Mouse (Mus musculus): ENCODE results near the gene Taar9. TPM values are rescaled to one million over a fixed set of nuclear protein-coding genes. Genes with fewer than 3 reads are reported as not detected.
"Not testable (repeated sequence)": the region's sequence is repeated elsewhere in the genome, so short reads cannot be mapped to it uniquely, and the experiment has no call there.

Gene Taar9
- not detected in 2 replicates for polyA plus RNA-seq (2011; ENCODE audit: insufficient read length, low read depth, missing spikeins)

DNA sequence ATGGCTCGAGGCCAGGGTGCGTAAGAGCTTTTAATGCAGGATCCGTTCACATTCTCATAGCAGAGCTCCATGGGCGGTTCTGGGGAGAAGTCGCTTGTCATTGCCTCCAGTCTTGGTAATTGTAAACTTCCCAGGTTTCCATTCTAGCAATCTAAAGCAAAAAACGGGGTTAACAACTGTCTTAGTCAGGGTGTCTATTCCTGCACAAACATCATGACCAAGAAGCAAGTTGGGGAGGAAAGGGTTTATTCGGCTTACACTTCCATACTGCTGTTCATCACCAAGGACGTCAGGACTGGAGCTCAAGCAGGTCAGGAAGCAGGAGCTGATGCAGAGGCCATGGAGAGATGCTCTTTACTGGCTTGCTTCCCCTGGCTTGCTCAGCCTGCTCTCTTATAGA lies at the start of gene Taar9:
Gene Taar9, minus strand, starts transcription at position 101 of the 400 bp plus-strand sequence.
- not testable (repeated sequence) for H3K4me1 ChIP-seq (ENCODE audit: control insufficient read depth, insufficient read depth, low read length); H3K27ac ChIP-seq (ENCODE audit: insufficient read depth, low read length); H3K4me3 ChIP-seq (ENCODE audit: insufficient read depth, low read length)

GRCm38 (mm10) chr10:24158470-24159254 lies 49.3 kb upstream of the Taar9 start:
- TF ChIP-seq CTCF (IDR thresholded peaks at IDR 0.05; ENCODE audit: borderline replicate concordance, insufficient read depth, low read length) = no peak
- H3K27ac ChIP-seq (ENCODE audit: insufficient read depth, low read length) = no peak overlapping the region
- H3K4me1 ChIP-seq (ENCODE audit: control insufficient read depth, insufficient read depth, low read length) = no peaks in the 10 kb centered on the region; the same call in 1 of the 2 replicates
- H3K4me3 ChIP-seq (ENCODE audit: insufficient read depth, low read length) = no peak overlapping the region

DNA sequence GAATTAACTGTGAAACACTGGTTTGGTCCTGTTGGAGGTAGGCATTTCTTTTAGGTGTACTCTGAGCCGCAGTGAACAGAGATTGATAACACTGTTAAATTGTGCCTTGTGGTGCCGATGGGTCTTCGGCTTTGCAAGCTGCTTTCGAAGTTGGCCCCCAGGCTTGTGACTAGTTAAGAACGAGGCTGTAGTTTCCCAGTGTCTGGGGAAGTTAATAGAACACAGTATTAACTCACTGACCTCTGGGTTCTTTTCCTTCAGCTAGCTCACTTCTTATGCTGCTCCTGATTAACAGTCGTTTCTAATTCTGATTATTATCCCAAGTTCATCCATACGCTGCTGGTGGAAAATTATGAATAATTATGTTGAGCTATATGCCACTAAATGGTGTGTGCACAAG lies 40.8 kb upstream of the Taar9 start:
- peak overlapping the region; percentile 76 for H3K4me3 ChIP-seq (ENCODE audit: insufficient read depth, low read length)
- H3K27ac ChIP-seq (ENCODE audit: insufficient read depth, low read length) = no peak overlapping the region
- no peak for TF ChIP-seq CTCF (IDR thresholded peaks at IDR 0.05; ENCODE audit: borderline replicate concordance, insufficient read depth, low read length)
- peaks cover 8% of the 10 kb centered on the region for H3K4me1 ChIP-seq (ENCODE audit: control insufficient read depth, insufficient read depth, low read length)

GRCm38 (mm10) chr10:24149135-24149781 lies 39.9 kb upstream of the Taar9 start, which contains the start of gene Stx7:
Gene Stx7, plus strand, starts transcription at chr10:24149302.
- Histone ChIP-seq H3K27ac (ENCODE audit: insufficient read depth, low read length) (no peak within 1 kb of the TSS), H3K4me3 (ENCODE audit: insufficient read depth, low read length) (peak within 1 kb of the TSS; percentile 76), H3K4me1 (ENCODE audit: control insufficient read depth, insufficient read depth, low read length) (peaks cover 8% of the 10 kb centered on the region)
- peak; percentile 94 for TF ChIP-seq POLR2A (IDR thresholded peaks at IDR 0.05; ENCODE audit: low read depth, low read length)
- no peak for TF ChIP-seq CTCF (IDR thresholded peaks at IDR 0.05; ENCODE audit: borderline replicate concordance, insufficient read depth, low read length)

DNA sequence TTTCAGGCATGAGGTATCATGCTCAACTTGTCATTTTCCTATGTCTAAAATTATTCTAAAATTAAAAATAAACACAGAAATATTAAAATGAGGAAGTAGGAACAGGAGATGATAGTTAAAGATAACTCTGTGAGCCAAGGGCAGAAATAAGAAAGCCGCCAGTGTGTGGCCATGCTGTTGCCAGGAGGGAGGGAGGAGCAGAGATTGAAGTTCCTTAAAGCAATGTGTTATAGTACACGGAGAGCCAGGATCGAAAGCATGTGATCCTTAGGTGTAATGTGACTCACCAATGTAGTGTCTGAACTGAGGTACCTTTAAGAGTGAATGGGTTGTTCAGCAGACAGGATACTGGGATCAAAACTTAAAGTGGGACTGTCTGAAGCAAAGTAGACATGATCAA lies 33.4 kb upstream of the Taar9 start:
- H3K4me1 ChIP-seq (ENCODE audit: control insufficient read depth, insufficient read depth, low read length) = no peaks in the 10 kb centered on the region
- no peak for TF ChIP-seq POLR2A (IDR thresholded peaks at IDR 0.05; ENCODE audit: low read depth, low read length)
- H3K4me3 ChIP-seq (ENCODE audit: insufficient read depth, low read length) = no peak overlapping the region
- H3K27ac ChIP-seq (ENCODE audit: insufficient read depth, low read length) = no peak overlapping the region

- TF ChIP-seq POLR2A (IDR thresholded peaks at IDR 0.05; ENCODE audit: low read depth, low read length) (no peak), CTCF (IDR thresholded peaks at IDR 0.05; ENCODE audit: borderline replicate concordance, insufficient read depth, low read length) (no peak)
- no peak overlapping the region for H3K27ac ChIP-seq (ENCODE audit: insufficient read depth, low read length)
- no peaks in the 10 kb centered on the region for H3K4me1 ChIP-seq (ENCODE audit: control insufficient read depth, insufficient read depth, low read length)
- H3K4me3 ChIP-seq (ENCODE audit: insufficient read depth, low read length) = no peak overlapping the region
Measured at GRCm38 (mm10) chr10:24138623-24139261, 29.4 kb upstream of the Taar9 start.

- no peak for TF ChIP-seq POLR2A (IDR thresholded peaks at IDR 0.05; ENCODE audit: low read depth, low read length)
- no peak for TF ChIP-seq CTCF (IDR thresholded peaks at IDR 0.05; ENCODE audit: borderline replicate concordance, insufficient read depth, low read length)
- Histone ChIP-seq H3K4me3 (ENCODE audit: insufficient read depth, low read length) (no peak overlapping the region), H3K4me1 (ENCODE audit: control insufficient read depth, insufficient read depth, low read length) (no peaks in the 10 kb centered on the region), H3K27ac (ENCODE audit: insufficient read depth, low read length) (no peak overlapping the region)
Measured at GRCm38 (mm10) chr10:24134071-24134645, 24.8 kb upstream of the Taar9 start.

GRCm38 (mm10) chr10:24133132-24133531 lies 23.8 kb upstream of the Taar9 start:
- Histone ChIP-seq H3K27ac (ENCODE audit: insufficient read depth, low read length) (no peak overlapping the region), H3K4me1 (ENCODE audit: control insufficient read depth, insufficient read depth, low read length) (no peaks in the 10 kb centered on the region), H3K4me3 (ENCODE audit: insufficient read depth, low read length) (no peak overlapping the region)
- TF ChIP-seq POLR2A (IDR thresholded peaks at IDR 0.05; ENCODE audit: low read depth, low read length) (no peak), CTCF (IDR thresholded peaks at IDR 0.05; ENCODE audit: borderline replicate concordance, insufficient read depth, low read length) (no peak)

- TF ChIP-seq POLR2A (IDR thresholded peaks at IDR 0.05; ENCODE audit: low read depth, low read length) (no peak), CTCF (IDR thresholded peaks at IDR 0.05; ENCODE audit: borderline replicate concordance, insufficient read depth, low read length) (no peak)
- no peak overlapping the region for H3K4me3 ChIP-seq (ENCODE audit: insufficient read depth, low read length)
- H3K4me1 ChIP-seq (ENCODE audit: control insufficient read depth, insufficient read depth, low read length) = no peaks in the 10 kb centered on the region
- no peak overlapping the region for H3K27ac ChIP-seq (ENCODE audit: insufficient read depth, low read length)
Measured at GRCm38 (mm10) chr10:24132273-24132672, 22.9 kb upstream of the Taar9 start.
